Mouse (Mus musculus): ENCODE measurements at regions not wholly inside any gene's neighbourhood (a gene's known extent, or its start where the extent isn't known, plus 50 kb on each side); places are given as distances from the start of the nearest gene placed in this dataset.

- no peak for DNase-seq (ENCODE audit: extremely low read depth, insufficient read length, low spot score)
Measured at GRCm38 (mm10) chr4:91180241-91181096, 220.1 kb downstream of the Elavl2 start.

GRCm38 (mm10) chr4:91164280-91165121 is 236.1 kb downstream of the Elavl2 start:
- no peak for DNase-seq (ENCODE audit: extremely low read depth, insufficient read length, low spot score)

- peak; percentile 2 for DNase-seq (ENCODE audit: extremely low read depth, insufficient read length, low spot score)
Measured at GRCm38 (mm10) chr4:91157047-91157446, 243.5 kb downstream of the Elavl2 start.

- no peak for DNase-seq (ENCODE audit: extremely low read depth, insufficient read length, low spot score)
Measured at GRCm38 (mm10) chr4:91144666-91145065, 255.9 kb downstream of the Elavl2 start.

- DNase-seq (ENCODE audit: extremely low read depth, insufficient read length, low spot score) = no peak
Measured at GRCm38 (mm10) chr4:91143906-91144305, 256.7 kb downstream of the Elavl2 start.

GRCm38 (mm10) chr4:91135327-91135726 is 265.3 kb downstream of the Elavl2 start:
- no peak for DNase-seq (ENCODE audit: extremely low read depth, insufficient read length, low spot score)

GRCm38 (mm10) chr4:91132266-91132665 is 268.3 kb downstream of the Elavl2 start:
- no peak for DNase-seq (ENCODE audit: extremely low read depth, insufficient read length, low spot score)

- DNase-seq (ENCODE audit: extremely low read depth, insufficient read length, low spot score) = no peak
Measured at GRCm38 (mm10) chr4:91120277-91120676, 280.3 kb downstream of the Elavl2 start.

- no peak for DNase-seq (ENCODE audit: extremely low read depth, insufficient read length, low spot score)
Measured at GRCm38 (mm10) chr4:91116807-91117609, 283.6 kb downstream of the Elavl2 start.

- no peak for DNase-seq (ENCODE audit: extremely low read depth, insufficient read length, low spot score)
Measured at GRCm38 (mm10) chr4:91111684-91112681, 288.6 kb downstream of the Elavl2 start.

GRCm38 (mm10) chr4:91096086-91096485 is 304.5 kb downstream of the Elavl2 start:
- no peak for DNase-seq (ENCODE audit: extremely low read depth, insufficient read length, low spot score)

GRCm38 (mm10) chr4:91094382-91094781 is 306.2 kb downstream of the Elavl2 start:
- DNase-seq (ENCODE audit: extremely low read depth, insufficient read length, low spot score) = no peak

- DNase-seq (ENCODE audit: extremely low read depth, insufficient read length, low spot score) = no peak
Measured at GRCm38 (mm10) chr4:91093885-91094284, 306.7 kb downstream of the Elavl2 start.

GRCm38 (mm10) chr4:91092323-91092722 is 308.3 kb downstream of the Elavl2 start:
- no peak for DNase-seq (ENCODE audit: extremely low read depth, insufficient read length, low spot score)

GRCm38 (mm10) chr4:91091910-91092309 is 308.7 kb downstream of the Elavl2 start:
- DNase-seq (ENCODE audit: extremely low read depth, insufficient read length, low spot score) = no peak

GRCm38 (mm10) chr4:91083950-91084349 is 316.6 kb downstream of the Elavl2 start:
- DNase-seq (ENCODE audit: extremely low read depth, insufficient read length, low spot score) = no peak

- DNase-seq (ENCODE audit: extremely low read depth, insufficient read length, low spot score) = no peak
Measured at GRCm38 (mm10) chr4:91081447-91081846, 319.1 kb downstream of the Elavl2 start.

- no peak for DNase-seq (ENCODE audit: extremely low read depth, insufficient read length, low spot score)
Measured at GRCm38 (mm10) chr4:91080620-91081441, 319.8 kb downstream of the Elavl2 start.

- no peak for DNase-seq (ENCODE audit: extremely low read depth, insufficient read length, low spot score)
Measured at GRCm38 (mm10) chr4:91071263-91071662, 329.3 kb downstream of the Elavl2 start.
